Mouse (Mus musculus) forebrain, embryonic 16.5 days (tissue): ENCODE measurements around the gene March4. TPM values are rescaled to one million over a fixed set of nuclear protein-coding genes. Genes with fewer than 3 reads are reported as not detected.

ENCODE experiments used
- polyA plus RNA-seq: library from polyadenylated mRNA; unstranded; fragments of >200 nt; fragmentation: Nextera tagmentation; extraction: Ambion mirVana; gene quantifications from 2 replicates; pipeline ENCODE4 v1.2.1, GENCODE M21; 2015

Gene March4
- polyA plus RNA-seq, 1 experiment from 2014 or later = 7.7 TPM

Other genes starting within 250 kb of the March4 start
- 23.8 and 29.2 TPM in 2 replicates for gene Xrcc5, start 229.5 kb downstream of the March4 start, polyA plus RNA-seq
- 29.2 and 31.4 TPM in 2 replicates for gene Smarcal1, start 46.3 kb upstream of the March4 start, polyA plus RNA-seq
- not detected in 2 replicates for gene Ankar, start 163.6 kb upstream of the March4 start, polyA plus RNA-seq
- gene Rpl37a, start 174.4 kb upstream of the March4 start, polyA plus RNA-seq = 951 and 957 TPM in 2 replicates